Mouse (Mus musculus) embryonic facial prominence, embryonic 11.5 days (tissue): ENCODE data around the gene Zfp536. TPM values are rescaled to one million over a fixed set of nuclear protein-coding genes. Genes with fewer than 3 reads are reported as not detected.

ENCODE experiments used
- ATAC-seq: fragments of 200-750 bp; cut with Nextera tagmentation; replicated peaks from 2 replicates; pipeline ENCODE4 v1.8.0; 2017; ENCODE audit warnings: low read depth; ENCODE audit not compliant: insufficient number of reproducible peaks, low FRiP score, low TSS enrichment
- DNase-seq: peaks from one replicate; pipeline ENCODE4 v3.0.0-alpha.2; 2015; ENCODE audit warnings: low spot score
- H3K27ac ChIP-seq: fragments of 300-500 bp; sonication (generic); replicated peaks from 2 replicates; pipeline ENCODE4 v1.5.1; 2014; ENCODE audit warnings: mild to moderate bottlenecking, low read depth, low read length, control low read depth
- H3K27me3 ChIP-seq: fragments of 300-500 bp; sonication (generic); 2 replicates; pipeline ENCODE4 v1.6.1; 2014; ENCODE audit warnings: mild to moderate bottlenecking, low read length, moderate library complexity, mixed read lengths; ENCODE audit not compliant: control insufficient read depth, insufficient read depth
- H3K36me3 ChIP-seq: fragments of 300-500 bp; sonication (generic); replicated peaks from 2 replicates; pipeline ENCODE4 v1.6.1; 2014; ENCODE audit warnings: low read depth, mild to moderate bottlenecking, low read length, moderate library complexity, mixed read lengths; ENCODE audit not compliant: control insufficient read depth, insufficient read depth
- H3K4me1 ChIP-seq: fragments of 300-500 bp; sonication (generic); 2 replicates; pipeline ENCODE4 v1.6.1; 2014; ENCODE audit warnings: low read length, mixed read lengths; ENCODE audit not compliant: control insufficient read depth, insufficient read depth
- H3K4me2 ChIP-seq: fragments of 300-500 bp; sonication (generic); 2 replicates; pipeline ENCODE4 v1.6.1; 2014; ENCODE audit warnings: low read depth, mild to moderate bottlenecking, control low read depth, low read length, moderate library complexity
- H3K4me3 ChIP-seq: fragments of 300-500 bp; sonication (generic); 2 replicates; pipeline ENCODE4 v1.5.1; 2014; ENCODE audit warnings: low read depth, low read length, control low read depth
- H3K9ac ChIP-seq: fragments of 300-500 bp; sonication (generic); replicated peaks from 2 replicates; pipeline ENCODE4 v1.6.1; 2014; ENCODE audit warnings: mild to moderate bottlenecking, control low read depth, low read length
- H3K9me3 ChIP-seq: fragments of 300-500 bp; sonication (generic); replicated peaks from 2 replicates; pipeline ENCODE4 v1.6.1; 2016; ENCODE audit warnings: mild to moderate bottlenecking, low read length, inconsistent platforms, mixed read lengths; ENCODE audit not compliant: control insufficient read depth
- WGBS: fragments of 180-500 bp; shearing (Covaris S2); extraction: QIAGEN DNeasy Blood & Tissue Kit; methylation state at CpG from one replicate; pipeline ENCODE4 v1.1.7; 2014; 5-methylcytosine and 5-hydroxymethylcytosine counted together
- polyA plus RNA-seq: library from polyadenylated mRNA; unstranded; fragments of >200 nt; fragmentation: Nextera tagmentation; extraction: Ambion mirVana; gene quantifications from 2 replicates; pipeline ENCODE4 v1.2.1, GENCODE M21; 2014

Gene Zfp536
- polyA plus RNA-seq, 1 experiment from 2014 or later: 9.9 TPM

GRCm38 (mm10) chr7:37563831-37564400 lies 209.5 kb downstream of the Zfp536 start:
- WGBS: 26% methylated on average over 6 of the region's 6 CpGs
- H3K4me3 ChIP-seq: no peak overlapping the region
- H3K9ac ChIP-seq: no peak overlapping the region
- DNase-seq (no peak), ATAC-seq (no peak)
- peaks cover 7% of the 10 kb centered on the region for H3K4me1 ChIP-seq
- no peak overlapping the region for H3K4me2 ChIP-seq
- H3K27ac ChIP-seq: no peak overlapping the region
- no peaks in the 10 kb centered on the region; the same call in 1 of the 2 replicates for H3K36me3 ChIP-seq
- H3K9me3 ChIP-seq: no peaks in the 10 kb centered on the region
- no peaks in the 10 kb centered on the region for H3K27me3 ChIP-seq

- H3K36me3 ChIP-seq: no peaks in the 10 kb centered on the region; the same call in 1 of the 2 replicates
- H3K9me3 ChIP-seq: no peaks in the 10 kb centered on the region
- peaks cover 7% of the 10 kb centered on the region for H3K4me1 ChIP-seq
- H3K27me3 ChIP-seq: no peaks in the 10 kb centered on the region
- H3K4me3 ChIP-seq: no peak overlapping the region
- peak; percentile 76 for DNase-seq
- WGBS: 3% methylated on average over 8 of the region's 8 CpGs
- H3K9ac ChIP-seq: no peak overlapping the region
- H3K4me2 ChIP-seq: peak overlapping the region; percentile 30
- H3K27ac ChIP-seq: no peak overlapping the region
- peak; percentile 49 for ATAC-seq
Observed at GRCm38 (mm10) chr7:37563171-37563574, 210.3 kb downstream of the Zfp536 start.

- WGBS: 39% methylated on average over 7 of the region's 7 CpGs
- Histone ChIP-seq H3K4me2 (no peak overlapping the region), H3K27me3 (no peaks in the 10 kb centered on the region), H3K9ac (no peak overlapping the region), H3K9me3 (no peaks in the 10 kb centered on the region), H3K36me3 (no peaks in the 10 kb centered on the region), H3K27ac (no peak overlapping the region), H3K4me3 (no peak overlapping the region), H3K4me1 (peaks cover 7% of the 10 kb centered on the region)
- DNase-seq: no peak
- ATAC-seq: 0 out of 2 replicates have a peak, but pooled peaks have one; percentile 22
Observed at GRCm38 (mm10) chr7:37562505-37562904, 210.9 kb downstream of the Zfp536 start.

- no peak overlapping the region for H3K27ac ChIP-seq
- no peak overlapping the region for H3K9ac ChIP-seq
- H3K4me3 ChIP-seq: no peak overlapping the region
- no peaks in the 10 kb centered on the region for H3K27me3 ChIP-seq
- H3K36me3 ChIP-seq: no peaks in the 10 kb centered on the region
- peaks cover 7% of the 10 kb centered on the region for H3K4me1 ChIP-seq
- H3K4me2 ChIP-seq: no peak overlapping the region
- ATAC-seq: no peak
- DNase-seq: no peak
- no peaks in the 10 kb centered on the region for H3K9me3 ChIP-seq
- 77% methylated on average over 7 of the region's 7 CpGs for WGBS
Observed at GRCm38 (mm10) chr7:37560581-37560980, 212.9 kb downstream of the Zfp536 start.

- Histone ChIP-seq H3K27ac (no peak overlapping the region), H3K27me3 (no peaks in the 10 kb centered on the region), H3K4me3 (no peak overlapping the region), H3K9me3 (no peaks in the 10 kb centered on the region), H3K9ac (no peak overlapping the region), H3K36me3 (no peaks in the 10 kb centered on the region), H3K4me1 (peaks cover 7% of the 10 kb centered on the region), H3K4me2 (no peak overlapping the region)
- 57% methylated on average over 3 of the region's 3 CpGs for WGBS
- DNase-seq: no peak
- ATAC-seq: no peak
Observed at GRCm38 (mm10) chr7:37559851-37560250, 213.6 kb downstream of the Zfp536 start.

- no peaks in the 10 kb centered on the region for H3K27me3 ChIP-seq
- H3K9me3 ChIP-seq: no peaks in the 10 kb centered on the region
- DNase-seq (no peak), ATAC-seq (no peak)
- H3K4me2 ChIP-seq: no peak overlapping the region
- WGBS: 90% methylated on average over 6 of the region's 6 CpGs
- H3K36me3 ChIP-seq: no peaks in the 10 kb centered on the region
- no peak overlapping the region for H3K27ac ChIP-seq
- peaks cover 7% of the 10 kb centered on the region for H3K4me1 ChIP-seq
- H3K9ac ChIP-seq: no peak overlapping the region
- H3K4me3 ChIP-seq: no peak overlapping the region
Observed at GRCm38 (mm10) chr7:37559341-37559740, 214.1 kb downstream of the Zfp536 start.

- Histone ChIP-seq H3K9me3 (no peaks in the 10 kb centered on the region), H3K36me3 (no peaks in the 10 kb centered on the region), H3K9ac (no peak overlapping the region), H3K27ac (no peak overlapping the region), H3K4me1 (no peaks in the 10 kb centered on the region), H3K4me2 (no peak overlapping the region), H3K4me3 (no peak overlapping the region), H3K27me3 (no peaks in the 10 kb centered on the region)
- no peak for ATAC-seq
- WGBS: 86% methylated on average over 1 of the region's 1 CpGs
- DNase-seq: no peak
Observed at GRCm38 (mm10) chr7:37556811-37557210, 216.6 kb downstream of the Zfp536 start.

- no peaks in the 10 kb centered on the region for H3K9me3 ChIP-seq
- no peak overlapping the region for H3K9ac ChIP-seq
- H3K36me3 ChIP-seq: no peaks in the 10 kb centered on the region
- no peaks in the 10 kb centered on the region for H3K27me3 ChIP-seq
- no peak overlapping the region for H3K27ac ChIP-seq
- ATAC-seq (no peak), DNase-seq (no peak)
- 64% methylated on average over 5 of the region's 5 CpGs for WGBS
- no peak overlapping the region for H3K4me2 ChIP-seq
- H3K4me3 ChIP-seq: no peak overlapping the region
- H3K4me1 ChIP-seq: no peaks in the 10 kb centered on the region
Observed at GRCm38 (mm10) chr7:37554405-37554804, 219.0 kb downstream of the Zfp536 start.
